Mouse (Mus musculus) stomach, adult 2 months (tissue): ENCODE measurements around the gene Pglyrp1. TPM values are rescaled to one million over a fixed set of nuclear protein-coding genes. Genes with fewer than 3 reads are reported as not detected.

ENCODE experiments used
- polyA plus RNA-seq: library from polyadenylated mRNA; depleted of rRNA; stranded (reverse); fragments of >200 nt; gene quantifications from 2 replicates; pipeline ENCODE4 v1.2.3, GENCODE M21; 2012; rRNA removed

Gene Pglyrp1
- polyA plus RNA-seq, result 181 and 289 TPM in 2 replicates

DNA sequence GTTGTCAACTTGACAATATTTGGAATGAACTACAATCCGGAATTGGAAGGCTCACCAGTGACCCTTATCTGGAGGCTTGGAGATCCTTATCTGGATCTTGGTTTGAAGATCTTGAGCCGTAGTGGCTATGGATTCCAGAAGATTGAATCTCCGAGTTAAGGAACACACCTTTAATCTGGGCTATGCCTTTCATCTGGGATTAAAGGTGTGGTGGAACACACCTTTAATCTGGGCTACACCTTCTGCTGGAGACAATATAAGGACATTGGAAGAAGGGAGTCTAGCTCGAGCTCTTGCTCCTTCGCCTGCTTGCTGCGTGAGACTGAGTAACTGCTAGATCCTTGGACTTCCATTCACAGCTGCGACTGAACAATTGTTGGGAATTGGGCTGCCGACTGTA lies at the start of gene Pglyrp1:
TSS of gene Pglyrp1 (plus strand) at position 301 of the 400 bp plus-strand sequence.

GRCm38 (mm10) chr7:18821507-18821906 lies 49.6 kb upstream of the Pglyrp1 start, which contains the start of gene Psg17:
Gene Psg17 (minus strand): TSS chr7:18821607.

DNA sequence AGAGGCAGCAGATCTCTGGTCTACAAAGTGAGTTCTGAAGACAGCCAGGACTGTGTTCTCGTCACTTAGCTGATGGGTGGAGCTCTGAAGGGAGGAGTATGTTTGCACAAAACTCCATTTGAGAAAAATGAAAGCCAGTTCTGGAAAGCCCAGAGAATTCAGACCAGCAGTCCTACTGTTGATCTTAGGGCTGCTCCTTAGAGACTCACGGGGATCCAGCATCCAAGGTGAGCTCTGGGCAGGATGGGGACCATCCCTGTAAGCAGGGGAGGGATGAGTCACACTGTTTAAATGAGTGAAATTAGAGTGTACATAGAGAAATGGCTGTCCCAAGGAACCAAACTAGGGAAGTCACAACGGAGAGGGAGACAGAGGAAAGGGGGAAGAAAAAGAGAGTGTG lies 31.3 kb upstream of the Pglyrp1 start, which contains the start of gene Mill2:
TSS of gene Mill2 (plus strand) at position 102 of the 400 bp plus-strand sequence.

GRCm38 (mm10) chr7:18910241-18910831 lies 39.2 kb downstream of the Pglyrp1 start, which contains the start of gene Ccdc61:
Gene Ccdc61 (minus strand): TSS chr7:18910415.

GRCm38 (mm10) chr7:18925162-18925938 lies 54.2 kb downstream of the Pglyrp1 start, which contains the start of gene Nova2:
Gene Nova2 (plus strand): TSS chr7:18925888.

Other genes starting within 250 kb of the Pglyrp1 start
- not detected in 2 replicates for gene Psg21, start 214.6 kb upstream of the Pglyrp1 start, polyA plus RNA-seq
- gene Psg20, start 185.1 kb upstream of the Pglyrp1 start, polyA plus RNA-seq, result not detected in 2 replicates
- gene Psg22, start 153.2 kb upstream of the Pglyrp1 start, polyA plus RNA-seq, result 0.03 TPM in 1 of 2 replicates, not detected in the other
- not detected in 2 replicates for gene Psg19, start 72.8 kb upstream of the Pglyrp1 start, polyA plus RNA-seq
- gene Psg17, start 49.7 kb upstream of the Pglyrp1 start, polyA plus RNA-seq, result 0.10 TPM in 1 of 2 replicates, not detected in the other
- gene Mill2, start 31.4 kb upstream of the Pglyrp1 start, polyA plus RNA-seq, result 2.3 and 2.9 TPM in 2 replicates
- 14.5 and 18.4 TPM in 2 replicates for gene Ccdc61, start 39.1 kb downstream of the Pglyrp1 start, polyA plus RNA-seq
- gene Nova2, start 54.6 kb downstream of the Pglyrp1 start, polyA plus RNA-seq, result 0.28 and 0.38 TPM in 2 replicates
- not detected in 2 replicates for gene Nanos2, start 116.1 kb downstream of the Pglyrp1 start, polyA plus RNA-seq
- 5.5 and 6.7 TPM in 2 replicates for gene Mypop, start 119.9 kb downstream of the Pglyrp1 start, polyA plus RNA-seq
- 18.4 and 26.7 TPM in 2 replicates for gene Irf2bp1, start 132.7 kb downstream of the Pglyrp1 start, polyA plus RNA-seq
- gene Foxa3, start 152.2 kb downstream of the Pglyrp1 start, polyA plus RNA-seq, result 50.7 and 52.1 TPM in 2 replicates
- gene Sympk, start 153.0 kb downstream of the Pglyrp1 start, polyA plus RNA-seq, result 47.9 and 60.8 TPM in 2 replicates
- gene Rsph6a, start 183.4 kb downstream of the Pglyrp1 start, polyA plus RNA-seq, result 0.18 TPM in 1 of 2 replicates, not detected in the other
- gene Dmwd, start 204.9 kb downstream of the Pglyrp1 start, polyA plus RNA-seq, result 21.7 and 24.0 TPM in 2 replicates
- gene Dmpk, start 212.5 kb downstream of the Pglyrp1 start, polyA plus RNA-seq, result 706 and 850 TPM in 2 replicates
- 27.1 and 28.4 TPM in 2 replicates for gene Six5, start 223.3 kb downstream of the Pglyrp1 start, polyA plus RNA-seq
- gene Gm4969, start 247.0 kb downstream of the Pglyrp1 start, polyA plus RNA-seq, result 0.05 and 0.11 TPM in 2 replicates
- 4.7 and 6.4 TPM in 2 replicates for gene Fbxo46, start 248.5 kb downstream of the Pglyrp1 start, polyA plus RNA-seq